Mouse (Mus musculus) embryonic facial prominence, embryonic 10.5 days (tissue): Measurements from ENCODE around the gene Ube2q1. TPM values are rescaled to one million over a fixed set of nuclear protein-coding genes. Genes with fewer than 3 reads are reported as not detected.

Source experiments
- DNase-seq: peaks from one replicate; pipeline ENCODE4 v3.0.0-alpha.2; 2017; ENCODE audit warnings: low spot score
- H3K27ac ChIP-seq: fragments of 300-500 bp; sonication (generic); replicated peaks from 2 replicates; pipeline ENCODE4 v1.5.1; 2016; ENCODE audit warnings: mild to moderate bottlenecking
- H3K27me3 ChIP-seq: fragments of 300-500 bp; sonication (generic); replicated peaks from 2 replicates; pipeline ENCODE4 v1.6.1; 2016; ENCODE audit warnings: low read depth, mild to moderate bottlenecking; ENCODE audit not compliant: poor library complexity, severe bottlenecking
- H3K36me3 ChIP-seq: fragments of 300-500 bp; sonication (generic); replicated peaks from 2 replicates; pipeline ENCODE4 v1.6.1; 2016; ENCODE audit warnings: mild to moderate bottlenecking, moderate library complexity
- H3K4me1 ChIP-seq: fragments of 300-500 bp; sonication (generic); 2 replicates; pipeline ENCODE4 v1.6.1; 2016
- H3K4me3 ChIP-seq: fragments of 300-500 bp; sonication (generic); 2 replicates; pipeline ENCODE4 v1.5.1; 2016; ENCODE audit warnings: mild to moderate bottlenecking, moderate library complexity
- H3K9me3 ChIP-seq: fragments of 300-500 bp; sonication (generic); 2 replicates; pipeline ENCODE4 v1.6.1; 2016; ENCODE audit warnings: mild to moderate bottlenecking
- WGBS: fragments of 180-500 bp; shearing (Covaris S2); methylation state at CpG from one replicate; pipeline ENCODE4 v1.1.7; 2016; 5-methylcytosine and 5-hydroxymethylcytosine counted together
- polyA plus RNA-seq: library from polyadenylated mRNA; unstranded; fragments of >200 nt; fragmentation: Nextera tagmentation; extraction: Ambion mirVana; gene quantifications from 2 replicates; pipeline ENCODE4 v1.2.1, GENCODE M21; 2016

Ube2q1 gene
- polyA plus RNA-seq, 1 experiment from 2014 or later: 13.2 TPM

DNA sequence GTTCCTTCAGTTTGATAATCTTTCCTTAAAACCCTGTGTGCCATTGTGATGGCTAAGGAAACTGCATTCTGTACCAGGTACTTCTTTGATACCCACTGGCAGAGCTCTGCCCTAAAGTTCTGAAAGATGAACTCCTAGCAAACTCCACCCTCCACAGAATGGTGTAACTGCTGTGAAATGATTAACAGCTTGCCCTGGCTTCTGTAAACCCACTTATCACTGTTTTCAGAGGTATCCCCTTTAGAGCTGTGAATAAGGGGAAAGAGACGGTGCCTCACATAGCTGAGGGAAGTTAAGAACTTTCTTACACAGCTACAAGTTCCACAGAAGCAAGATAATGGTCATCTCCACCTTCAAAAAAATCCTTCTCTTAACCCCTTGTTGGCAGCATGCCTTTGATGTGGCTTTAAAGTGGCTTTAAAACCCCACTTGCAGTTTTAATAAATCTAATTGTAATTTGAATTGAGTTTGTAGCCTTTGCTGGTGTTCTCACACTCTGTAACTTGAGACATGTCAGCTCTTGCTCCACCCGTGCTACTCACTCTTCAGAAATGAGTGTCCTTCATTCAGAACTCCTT, 2.9 kb upstream of the Ube2q1 start:
- Histone ChIP-seq H3K36me3 (peaks cover 10% of the 10 kb centered on the region), H3K4me3 (no peak overlapping the region), H3K4me1 (peaks cover 30% of the 10 kb centered on the region), H3K27ac (no peak overlapping the region), H3K9me3 (no peaks in the 10 kb centered on the region), H3K27me3 (no peaks in the 10 kb centered on the region)
- DNase-seq: no peak
- 57% methylated on average over 2 of the region's 2 CpGs for WGBS

DNA sequence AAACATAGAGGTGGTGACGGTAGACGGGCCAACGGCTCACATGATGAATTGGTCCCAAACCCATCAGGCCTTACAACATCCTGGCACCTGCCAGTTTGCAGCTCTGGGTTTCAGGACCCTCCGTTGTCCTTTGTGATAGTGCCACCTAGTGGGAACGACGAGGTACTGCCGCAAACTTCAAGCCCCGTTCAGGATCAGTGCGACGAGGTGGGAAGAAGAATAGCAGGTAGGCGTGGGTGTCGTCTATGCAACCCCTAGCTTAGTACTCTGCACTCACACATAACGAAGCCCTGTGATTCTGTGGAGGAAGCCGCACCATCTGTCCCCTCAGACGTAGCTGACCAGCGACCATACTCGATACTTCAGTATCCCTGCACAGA, 838 bp upstream of the Ube2q1 start:
- H3K4me1 ChIP-seq: peaks cover 36% of the 10 kb centered on the region
- peak; percentile 88 for DNase-seq
- H3K27me3 ChIP-seq: no peaks in the 10 kb centered on the region
- WGBS: 3% methylated on average over 17 of the region's 17 CpGs
- no peaks in the 10 kb centered on the region for H3K9me3 ChIP-seq
- peaks cover 30% of the 10 kb centered on the region for H3K36me3 ChIP-seq
- H3K4me3 ChIP-seq: peak overlapping the region; percentile 99
- H3K27ac ChIP-seq: peak overlapping the region; percentile 99

DNA sequence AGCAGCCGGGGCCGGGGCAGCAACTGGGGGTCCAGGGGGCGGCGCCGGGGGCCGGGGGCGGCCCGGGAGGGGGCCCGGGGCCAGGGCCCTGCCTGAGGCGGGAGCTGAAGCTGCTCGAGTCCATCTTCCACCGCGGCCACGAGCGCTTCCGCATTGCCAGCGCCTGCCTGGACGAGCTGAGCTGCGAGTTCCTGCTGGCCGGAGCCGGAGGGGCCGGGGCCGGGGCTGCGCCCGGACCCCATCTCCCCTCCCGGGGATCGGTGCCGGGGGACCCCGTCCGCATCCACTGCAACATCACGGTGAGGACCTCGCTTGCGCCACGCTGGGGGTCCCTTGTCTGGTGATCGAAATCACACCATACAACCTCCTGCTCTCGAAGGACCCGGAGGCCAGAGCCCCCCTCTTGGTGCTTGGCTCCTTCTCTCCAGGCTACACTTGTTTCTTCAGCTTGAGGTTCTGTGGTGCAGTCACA, 360 bp downstream of the Ube2q1 start:
- peak overlapping the region; percentile 99 for H3K27ac ChIP-seq
- H3K36me3 ChIP-seq: peaks cover 42% of the 10 kb centered on the region
- no peak for DNase-seq
- H3K4me3 ChIP-seq: peak overlapping the region; percentile 99
- WGBS: under 1% methylated on average over 37 of the region's 37 CpGs
- peaks cover 36% of the 10 kb centered on the region for H3K4me1 ChIP-seq
- H3K27me3 ChIP-seq: no peaks in the 10 kb centered on the region
- no peaks in the 10 kb centered on the region for H3K9me3 ChIP-seq

DNA sequence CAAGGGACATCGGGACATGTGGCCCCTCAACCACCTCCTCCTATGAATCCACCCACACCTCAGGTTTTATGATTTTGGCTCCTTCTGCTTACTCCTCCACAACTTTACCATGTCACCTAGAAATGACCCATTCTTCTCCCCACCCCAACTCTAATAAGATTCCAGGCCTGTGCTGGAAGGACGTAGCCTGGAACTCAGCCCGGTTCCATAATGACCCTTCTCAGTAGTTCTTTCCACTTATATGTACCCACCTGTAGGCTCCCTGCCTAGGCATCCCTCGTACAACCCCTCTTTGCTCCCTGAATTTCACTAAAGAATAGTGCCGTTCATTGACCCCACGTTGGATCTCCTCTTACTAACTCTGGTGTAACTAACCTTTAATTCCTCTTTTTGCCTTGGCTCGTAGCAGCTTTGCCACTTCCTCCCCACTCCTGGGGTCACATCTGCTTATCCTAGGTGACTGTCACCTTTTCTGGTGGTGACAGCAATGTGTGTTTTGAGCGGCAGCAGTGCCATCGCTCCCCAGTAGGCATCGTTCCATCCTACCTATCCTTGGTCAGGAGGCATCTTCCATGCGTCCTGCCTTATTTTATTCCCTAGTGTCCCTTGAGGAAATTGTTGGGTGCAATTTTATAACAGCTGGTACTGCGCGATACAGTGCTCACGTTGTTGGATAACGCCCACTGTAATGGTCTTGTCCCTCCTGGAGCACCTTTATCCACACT, 982 bp downstream of the Ube2q1 start:
- H3K9me3 ChIP-seq: no peaks in the 10 kb centered on the region
- H3K4me1 ChIP-seq: peaks cover 36% of the 10 kb centered on the region
- H3K27me3 ChIP-seq: no peaks in the 10 kb centered on the region
- H3K36me3 ChIP-seq: peaks cover 46% of the 10 kb centered on the region
- 56% methylated on average over 15 of the region's 15 CpGs for WGBS
- peak overlapping the region; percentile 99 for H3K27ac ChIP-seq
- no peak for DNase-seq
- peak overlapping the region; percentile 99 for H3K4me3 ChIP-seq

- Histone ChIP-seq H3K4me1 (peaks cover 36% of the 10 kb centered on the region), H3K36me3 (peaks cover 59% of the 10 kb centered on the region), H3K9me3 (no peaks in the 10 kb centered on the region), H3K4me3 (no peak overlapping the region; the same call in 1 of the 2 replicates), H3K27ac (no peak overlapping the region), H3K27me3 (no peaks in the 10 kb centered on the region)
- DNase-seq: no peak
- 81% methylated on average over 4 of the region's 4 CpGs for WGBS
Observed at GRCm38 (mm10) chr3:89776001-89776400, 2.6 kb downstream of the Ube2q1 start.

DNA sequence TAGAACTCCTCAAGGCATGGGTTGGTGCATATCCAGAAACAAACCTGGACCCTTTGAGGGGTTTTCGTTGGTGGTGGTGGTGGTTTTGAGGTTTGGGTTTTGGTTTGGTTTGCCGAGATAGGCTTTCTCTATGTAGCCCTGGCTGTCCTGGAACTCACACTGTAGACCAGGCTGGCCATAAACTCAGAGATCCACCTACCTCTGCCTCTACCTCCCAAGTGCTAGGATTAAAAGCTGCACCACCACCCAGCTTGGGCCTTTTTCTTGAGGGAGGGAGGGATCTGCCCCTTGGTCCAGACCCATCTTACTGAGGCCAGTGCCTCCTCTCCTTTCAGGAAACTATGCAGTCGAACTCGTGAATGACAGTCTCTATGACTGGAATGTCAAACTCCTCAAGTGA, 6.7 kb downstream of the Ube2q1 start:
- H3K4me1 ChIP-seq: peaks cover 16% of the 10 kb centered on the region
- H3K9me3 ChIP-seq: no peaks in the 10 kb centered on the region
- peaks cover 91% of the 10 kb centered on the region for H3K36me3 ChIP-seq
- H3K27ac ChIP-seq: no peak overlapping the region
- no peaks in the 10 kb centered on the region for H3K27me3 ChIP-seq
- WGBS: 93% methylated on average over 4 of the region's 4 CpGs
- no peak overlapping the region for H3K4me3 ChIP-seq
- DNase-seq: no peak

DNA sequence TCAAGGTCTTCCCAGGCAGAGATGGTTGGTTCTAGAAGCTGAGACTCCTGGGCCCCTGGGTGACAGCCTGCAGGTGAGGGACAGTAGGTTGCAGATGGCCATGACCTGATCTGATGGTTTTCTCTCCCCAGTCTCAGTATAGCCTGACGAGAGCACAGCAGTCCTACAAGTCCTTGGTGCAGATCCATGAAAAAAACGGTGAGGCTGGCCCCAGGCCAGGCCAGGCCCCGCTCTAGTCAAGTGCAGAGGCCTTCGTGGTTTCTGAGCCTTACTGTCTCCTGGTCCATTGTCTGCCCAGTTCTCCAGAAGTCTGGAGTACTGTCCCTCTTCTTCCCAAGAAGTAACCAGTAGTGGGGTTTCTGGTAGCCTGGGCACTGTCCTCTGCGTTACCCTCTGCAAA, 8.2 kb downstream of the Ube2q1 start:
- WGBS: 86% methylated on average over 5 of the region's 5 CpGs

GRCm38 (mm10) chr3:89784991-89785753, 11.8 kb downstream of the Ube2q1 start:
- Histone ChIP-seq H3K9me3 (no peaks in the 10 kb centered on the region), H3K4me3 (no peak overlapping the region), H3K27me3 (no peaks in the 10 kb centered on the region), H3K36me3 (peaks cover 40% of the 10 kb centered on the region), H3K4me1 (peaks cover 21% of the 10 kb centered on the region), H3K27ac (peak overlapping the region; percentile 37; the same call in 1 of the 2 replicates)
- peak; percentile 64 for DNase-seq
- WGBS: 24% methylated on average over 11 of the region's 11 CpGs

More for the DNA sequence above, 8.2 kb downstream of the Ube2q1 start:
- Histone ChIP-seq H3K9me3 (no peaks in the 10 kb centered on the region), H3K36me3 (peaks cover 75% of the 10 kb centered on the region), H3K4me1 (peaks cover 18% of the 10 kb centered on the region), H3K27me3 (no peaks in the 10 kb centered on the region), H3K4me3 (no peak overlapping the region), H3K27ac (no peak overlapping the region)
- no peak for DNase-seq

- Histone ChIP-seq H3K27ac (no peak overlapping the region), H3K4me1 (peaks cover 21% of the 10 kb centered on the region), H3K4me3 (no peak overlapping the region), H3K27me3 (no peaks in the 10 kb centered on the region), H3K36me3 (peaks cover 29% of the 10 kb centered on the region), H3K9me3 (no peaks in the 10 kb centered on the region)
- no peak for DNase-seq
- WGBS: 74% methylated on average over 6 of the region's 6 CpGs
Observed at GRCm38 (mm10) chr3:89786275-89786674, 12.9 kb downstream of the Ube2q1 start.

- no peaks in the 10 kb centered on the region for H3K27me3 ChIP-seq
- peaks cover 3% of the 10 kb centered on the region for H3K36me3 ChIP-seq
- H3K4me3 ChIP-seq: no peak overlapping the region
- no peak overlapping the region for H3K27ac ChIP-seq
- 76% methylated on average over 16 of the region's 16 CpGs for WGBS
- H3K9me3 ChIP-seq: no peaks in the 10 kb centered on the region
- no peak for DNase-seq
- H3K4me1 ChIP-seq: peaks cover 21% of the 10 kb centered on the region
Observed at GRCm38 (mm10) chr3:89788680-89789352, 15.4 kb downstream of the Ube2q1 start.

DNA sequence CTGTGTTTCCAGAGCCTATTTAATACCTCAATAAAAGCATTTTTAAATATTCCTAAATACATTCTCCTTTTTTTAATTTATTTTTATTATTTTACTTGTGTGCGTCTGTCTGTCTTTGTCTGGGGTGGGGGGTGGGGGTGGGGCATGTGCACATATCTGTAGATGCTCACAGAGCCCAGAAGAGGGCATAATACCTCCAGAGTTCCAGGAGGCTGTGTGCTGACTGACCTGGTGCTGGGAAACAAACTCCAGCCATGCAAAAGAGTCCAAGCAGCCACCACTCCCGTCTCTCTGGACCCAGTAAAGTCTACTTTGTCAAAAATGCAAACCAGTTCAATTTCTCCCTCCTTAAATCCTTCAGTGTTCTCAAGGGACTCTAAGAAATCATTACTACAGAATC, 21.2 kb downstream of the Ube2q1 start:
- Histone ChIP-seq H3K4me3 (no peak overlapping the region), H3K36me3 (no peaks in the 10 kb centered on the region), H3K27me3 (no peaks in the 10 kb centered on the region; the same call in 1 of the 2 replicates), H3K4me1 (peaks cover 5% of the 10 kb centered on the region), H3K9me3 (no peaks in the 10 kb centered on the region), H3K27ac (no peak overlapping the region)
- DNase-seq: no peak
- WGBS: 60% methylated on average over 2 of the region's 2 CpGs

- Histone ChIP-seq H3K4me3 (no peak overlapping the region), H3K27me3 (no peaks in the 10 kb centered on the region; the same call in 1 of the 2 replicates), H3K9me3 (no peaks in the 10 kb centered on the region), H3K27ac (no peak overlapping the region), H3K36me3 (no peaks in the 10 kb centered on the region), H3K4me1 (peaks cover 7% of the 10 kb centered on the region)
- no peak for DNase-seq
- WGBS: 83% methylated on average over 5 of the region's 5 CpGs
Observed at GRCm38 (mm10) chr3:89795746-89796145, 22.3 kb downstream of the Ube2q1 start.
